Mouse (Mus musculus): ENCODE data around the gene Reg3a.

DNA sequence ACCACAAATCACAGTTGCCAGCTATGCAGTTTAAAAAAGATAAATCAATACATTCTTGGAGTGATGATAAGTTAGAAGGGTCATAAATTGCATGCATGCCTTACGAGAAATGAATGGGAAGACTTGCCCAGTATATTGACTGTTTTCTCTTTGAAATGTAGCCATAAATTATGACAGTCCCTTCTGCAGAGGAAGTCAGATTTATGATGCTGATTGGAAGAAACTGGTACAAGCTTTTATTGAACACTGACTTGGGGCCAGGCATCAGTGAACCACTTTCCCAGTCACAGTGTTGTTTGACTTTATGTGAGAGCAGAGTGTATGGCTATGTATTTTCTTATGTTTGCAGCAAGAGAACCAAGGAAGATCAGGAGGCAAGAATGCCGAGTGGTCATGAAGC, 38.8 kb upstream of the Reg3a start:
- TF ChIP-seq CTCF (IDR thresholded peaks at IDR 0.05; ENCODE audit: borderline replicate concordance, insufficient read depth, low read length), result no peak
- TF ChIP-seq POLR2A (IDR thresholded peaks at IDR 0.05; ENCODE audit: low read depth, low read length), result no peak

All from embryonic fibroblast, embryonic 13.5 days (primary cell).